In the genomic region with DNA sequence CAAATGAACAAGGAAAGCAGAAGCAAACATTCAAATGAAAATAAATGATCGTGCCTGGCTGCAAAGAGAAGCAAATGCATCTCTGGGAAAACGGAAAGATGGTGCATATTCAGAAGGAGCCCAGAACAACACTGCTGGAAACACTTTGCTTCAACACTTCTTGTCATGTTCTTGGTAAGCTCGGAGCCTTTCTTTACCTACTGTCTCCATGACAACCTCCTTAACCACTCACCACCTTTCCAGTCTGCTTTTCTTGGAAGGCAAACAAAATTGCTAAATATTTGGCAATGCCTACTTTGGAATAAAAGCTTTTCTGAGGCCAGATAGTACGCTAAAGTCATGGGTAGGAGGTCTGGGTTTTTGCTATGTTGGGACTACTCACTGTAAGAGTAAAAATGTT, we compare ENCODE assay signal across 27 mouse cellular contexts.
A peak's percentile ranks its signal among the peaks of the same experiment; 100 is the strongest.
DNase-seq lines count a peak whose midpoint lies in the region; ATAC-seq and TF ChIP-seq lines count a peak whose summit lies in the region.
"Had no signal": no experiment of that assay in that cellular context is flagged by ENCODE, and none has a peak within 500 bp of the region (broad histone marks: within the 10 kb centered on the region; RNA-seq: fewer than 3 reads in every experiment).

No protein-coding gene starts in this region.

- no peaks in the 10 kb centered on the region for H3K4me1 ChIP-seq in heart, embryonic 12.5 days (replicated peaks)
- H3K4me1 ChIP-seq in lung, postnatal 0 days (ENCODE audit: insufficient read depth, low read depth, low read length) = no peaks in the 10 kb centered on the region
- H3K4me1 ChIP-seq: embryonic facial prominence, embryonic 10.5 days; embryonic facial prominence, embryonic 13.5 days; forebrain, embryonic 10.5 days; forebrain, embryonic 13.5 days; heart, embryonic 10.5 days; hindbrain, embryonic 12.5 days; hindbrain, embryonic 15.5 days had no signal

- H3K36me3 ChIP-seq in heart, embryonic 12.5 days = no peaks in the 10 kb centered on the region
- H3K36me3 ChIP-seq in lung, postnatal 0 days (ENCODE audit: insufficient read depth, low read length) = no peaks in the 10 kb centered on the region
- H3K36me3 ChIP-seq: embryonic facial prominence, embryonic 10.5 days; embryonic facial prominence, embryonic 13.5 days; forebrain, embryonic 10.5 days; heart, embryonic 10.5 days; hindbrain, embryonic 12.5 days; hindbrain, embryonic 15.5 days had no signal

- H3K4me2 ChIP-seq in heart, embryonic 12.5 days = no peak overlapping the region
- H3K4me2 ChIP-seq in lung, postnatal 0 days (replicated peaks; ENCODE audit: low read depth, low read length) = no peak overlapping the region
- H3K4me2 ChIP-seq: embryonic facial prominence, embryonic 13.5 days; forebrain, embryonic 13.5 days; hindbrain, embryonic 12.5 days; hindbrain, embryonic 15.5 days had no signal

- H3K27me3 ChIP-seq in heart, embryonic 12.5 days (replicated peaks) = no peaks in the 10 kb centered on the region
- H3K27me3 ChIP-seq in lung, postnatal 0 days (replicated peaks; ENCODE audit: insufficient read depth, low read length) = no peaks in the 10 kb centered on the region
- H3K27me3 ChIP-seq: embryonic facial prominence, embryonic 13.5 days; forebrain, embryonic 13.5 days; hindbrain, embryonic 12.5 days; hindbrain, embryonic 15.5 days had no signal

- 69% methylated on average over 4 of the region's 4 CpGs for WGBS in heart, embryonic 12.5 days
- 42% methylated on average over 4 of the region's 4 CpGs for WGBS in lung, postnatal 0 days

- no peaks in the 10 kb centered on the region for H3K9me3 ChIP-seq in heart, embryonic 12.5 days (replicated peaks)
- no peaks in the 10 kb centered on the region for H3K9me3 ChIP-seq in lung, postnatal 0 days (ENCODE audit: low read length)
- H3K9me3 ChIP-seq: embryonic facial prominence, embryonic 10.5 days; embryonic facial prominence, embryonic 13.5 days; forebrain, embryonic 10.5 days; forebrain, embryonic 13.5 days; heart, embryonic 10.5 days; hindbrain, embryonic 12.5 days; hindbrain, embryonic 15.5 days had no signal

- no peak overlapping the region for H3K9ac ChIP-seq in heart, embryonic 12.5 days
- no peak overlapping the region for H3K9ac ChIP-seq in lung, postnatal 0 days (replicated peaks; ENCODE audit: low read depth)
- H3K9ac ChIP-seq: embryonic facial prominence, embryonic 13.5 days; forebrain, embryonic 13.5 days; hindbrain, embryonic 12.5 days; hindbrain, embryonic 15.5 days had no signal

- peak; percentile 1 to 2 for DNase-seq in heart, adult 18-20 months
- DNase-seq in lung, postnatal 0 days (ENCODE audit: low spot score) = peak; percentile 32
- DNase-seq in lung, adult 18-20 months = no peak
- DNase-seq in brain, adult 2 months (ENCODE audit: low read depth, low spot score) = peak; percentile 65
- DNase-seq in fibroblast of lung, adult 2 months (ENCODE audit: low read depth) = peak; percentile 77
- DNase-seq in adrenal gland, adult (ENCODE audit: inconsistent age in 2 of 2, low spot score in 1 of 2) = no peak
- DNase-seq in kidney, adult 9 months = no peak
- DNase-seq: adrenal gland, postnatal 10 days; adrenal gland, postnatal 36 days; cerebellum, adult 11-12 months; cerebellum, adult 8-10 months; cerebellum, postnatal 10 days; cerebellum, postnatal 36 days; embryo, embryonic 11 days; gastrocnemius, adult 2 months; gastrocnemius, postnatal 25 days; heart, adult 2 months had no signal

- H3K4me3 ChIP-seq in heart, embryonic 12.5 days = no peak overlapping the region
- no peak overlapping the region for H3K4me3 ChIP-seq in lung, postnatal 0 days (ENCODE audit: low read depth, low read length)
- H3K4me3 ChIP-seq: embryonic facial prominence, embryonic 10.5 days; embryonic facial prominence, embryonic 13.5 days; erythroblast, embryonic 14.5 days; forebrain, embryonic 10.5 days; forebrain, embryonic 13.5 days; gastrocnemius, adult 2 months; heart, adult 2 months; heart, embryonic 10.5 days; hindbrain, embryonic 12.5 days; hindbrain, embryonic 15.5 days had no signal

- no peak overlapping the region for H3K27ac ChIP-seq in heart, embryonic 12.5 days (ENCODE audit: poor library complexity, severe bottlenecking)
- no peak overlapping the region for H3K27ac ChIP-seq in lung, postnatal 0 days (ENCODE audit: low read length)
- H3K27ac ChIP-seq: embryonic facial prominence, embryonic 10.5 days; embryonic facial prominence, embryonic 13.5 days; forebrain, embryonic 10.5 days; forebrain, embryonic 13.5 days; gastrocnemius, adult 2 months; heart, adult 2 months; heart, embryonic 10.5 days; hindbrain, embryonic 12.5 days; hindbrain, embryonic 15.5 days had no signal

- no peak for TF ChIP-seq EP300 in lung, postnatal 0 days (IDR thresholded peaks at IDR 0.05)

- TF ChIP-seq CTCF in lung, postnatal 0 days (IDR thresholded peaks at IDR 0.05) = no peak

- ATAC-seq in heart, embryonic 12.5 days (ENCODE audit: insufficient number of reproducible peaks, low FRiP score) = no peak
- no peak for ATAC-seq in lung, postnatal 0 days
- ATAC-seq: activated CD4-positive, CD25-positive, alpha-beta regulatory T cell, adult 4 months; forebrain, embryonic 13.5 days had no signal

Comparison
In these comparisons a context has a peak if more than half of its experiments do, and no peak if none do; other contexts are left out.
1. DNase-seq: peak in heart, adult 18-20 months (2 of 2), lung, postnatal 0 days (single experiment), brain, adult 2 months (single experiment) and fibroblast of lung, adult 2 months (single experiment); none in lung, adult 18-20 months (0 of 2), adrenal gland, adult (0 of 2) and kidney, adult 9 months (single experiment).